Mouse (Mus musculus) neural tube, embryonic 11.5 days (tissue): Measurements from ENCODE around the gene Rnf114. TPM values are rescaled to one million over a fixed set of nuclear protein-coding genes. Genes with fewer than 3 reads are reported as not detected.
A peak's percentile ranks its signal among the peaks of the same experiment; 100 is the strongest.

Experiments
- ATAC-seq: fragments of 200-750 bp; cut with Nextera tagmentation; 2 replicates; pipeline ENCODE4 v1.8.0; 2017; ENCODE audit warnings: moderate number of reproducible peaks, mild to moderate bottlenecking, moderate TSS enrichment, moderate library complexity; ENCODE audit not compliant: insufficient read depth, low FRiP score, low TSS enrichment
- DNase-seq: peaks from one replicate; pipeline ENCODE4 v3.0.0-alpha.2; 2015; ENCODE audit warnings: low spot score
- H3K27ac ChIP-seq: fragments of 300-500 bp; sonication (generic); 2 replicates; pipeline ENCODE4 v1.5.1; 2014; ENCODE audit warnings: low read depth, mild to moderate bottlenecking, low read length
- H3K27me3 ChIP-seq: fragments of 300-500 bp; sonication (generic); 2 replicates; pipeline ENCODE4 v1.6.1; 2014; ENCODE audit warnings: mild to moderate bottlenecking, low read length, mixed read lengths; ENCODE audit not compliant: control insufficient read depth, insufficient read depth
- H3K36me3 ChIP-seq: fragments of 300-500 bp; sonication (generic); 2 replicates; pipeline ENCODE4 v1.6.1; 2014; ENCODE audit warnings: mild to moderate bottlenecking, low read length, moderate library complexity, mixed read lengths; ENCODE audit not compliant: control insufficient read depth, insufficient read depth
- H3K4me1 ChIP-seq: fragments of 300-500 bp; sonication (generic); 2 replicates; pipeline ENCODE4 v1.6.1; 2014; ENCODE audit warnings: low read length, mixed read lengths; ENCODE audit not compliant: control insufficient read depth, insufficient read depth
- H3K4me2 ChIP-seq: fragments of 300-500 bp; sonication (generic); 2 replicates; pipeline ENCODE4 v1.6.1; 2014; ENCODE audit warnings: low read depth, mild to moderate bottlenecking, moderate library complexity
- H3K4me3 ChIP-seq: fragments of 300-500 bp; sonication (generic); 2 replicates; pipeline ENCODE4 v1.5.1; 2014; ENCODE audit warnings: low read depth, low read length
- H3K9ac ChIP-seq: fragments of 300-500 bp; sonication (generic); 2 replicates; pipeline ENCODE4 v1.6.1; 2014; ENCODE audit warnings: mild to moderate bottlenecking, low read length
- H3K9me3 ChIP-seq: fragments of 300-500 bp; sonication (generic); 2 replicates; pipeline ENCODE4 v1.6.1; 2016; ENCODE audit warnings: low read length; ENCODE audit not compliant: control insufficient read depth
- WGBS: fragments of 180-500 bp; shearing (Covaris S2); extraction: QIAGEN DNeasy Blood & Tissue Kit; methylation state at CpG from one replicate; pipeline ENCODE4 v1.1.7; 2014; 5-methylcytosine and 5-hydroxymethylcytosine counted together
- polyA plus RNA-seq: library from polyadenylated mRNA; unstranded; fragments of >200 nt; fragmentation: Nextera tagmentation; extraction: Ambion mirVana; gene quantifications from 2 replicates; pipeline ENCODE4 v1.2.1, GENCODE M21; 2014

Rnf114 gene
- polyA plus RNA-seq, 1 experiment from 2014 or later = 161 TPM

GRCm38 (mm10) chr2:167503896-167504349 lies 11.5 kb downstream of the Rnf114 start:
- H3K27ac ChIP-seq = no peak overlapping the region
- peak; percentile 30 for DNase-seq
- H3K9me3 ChIP-seq = no peaks in the 10 kb centered on the region
- ATAC-seq = 0 out of 2 replicates have a peak, but pooled peaks have one; percentile 4
- H3K36me3 ChIP-seq = peaks cover 4% of the 10 kb centered on the region
- H3K4me3 ChIP-seq = peak overlapping the region; percentile 72
- under 1% methylated on average over 32 of the region's 32 CpGs for WGBS
- peak overlapping the region; percentile 60 for H3K4me2 ChIP-seq
- peak overlapping the region; percentile 95 for H3K9ac ChIP-seq
- peaks cover 6% of the 10 kb centered on the region; the same call in 1 of the 2 replicates for H3K4me1 ChIP-seq
- no peaks in the 10 kb centered on the region for H3K27me3 ChIP-seq

DNA sequence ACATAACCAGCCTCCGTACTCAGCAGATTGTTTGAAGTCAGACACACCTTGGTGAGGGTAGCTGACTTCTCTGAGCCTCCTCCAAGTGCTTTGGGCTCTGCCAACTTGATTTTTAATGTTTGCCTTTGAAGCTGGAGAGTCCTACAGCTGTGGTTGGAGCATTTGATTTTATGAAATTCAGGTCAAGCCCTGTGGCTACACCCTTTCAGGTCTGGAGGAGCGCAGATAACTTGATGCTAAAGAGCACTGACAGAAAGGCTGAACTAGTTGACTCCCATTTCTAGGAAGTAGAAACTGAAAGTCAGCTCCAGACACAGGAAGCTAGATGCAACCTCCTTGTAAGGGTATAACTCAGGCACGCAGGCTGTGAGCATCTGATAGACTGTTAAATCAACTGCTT lies 12.7 kb downstream of the Rnf114 start:
- peaks cover 7% of the 10 kb centered on the region for H3K36me3 ChIP-seq
- no peak overlapping the region for H3K4me3 ChIP-seq
- no peak overlapping the region; the same call in 1 of the 2 replicates for H3K4me2 ChIP-seq

DNA sequence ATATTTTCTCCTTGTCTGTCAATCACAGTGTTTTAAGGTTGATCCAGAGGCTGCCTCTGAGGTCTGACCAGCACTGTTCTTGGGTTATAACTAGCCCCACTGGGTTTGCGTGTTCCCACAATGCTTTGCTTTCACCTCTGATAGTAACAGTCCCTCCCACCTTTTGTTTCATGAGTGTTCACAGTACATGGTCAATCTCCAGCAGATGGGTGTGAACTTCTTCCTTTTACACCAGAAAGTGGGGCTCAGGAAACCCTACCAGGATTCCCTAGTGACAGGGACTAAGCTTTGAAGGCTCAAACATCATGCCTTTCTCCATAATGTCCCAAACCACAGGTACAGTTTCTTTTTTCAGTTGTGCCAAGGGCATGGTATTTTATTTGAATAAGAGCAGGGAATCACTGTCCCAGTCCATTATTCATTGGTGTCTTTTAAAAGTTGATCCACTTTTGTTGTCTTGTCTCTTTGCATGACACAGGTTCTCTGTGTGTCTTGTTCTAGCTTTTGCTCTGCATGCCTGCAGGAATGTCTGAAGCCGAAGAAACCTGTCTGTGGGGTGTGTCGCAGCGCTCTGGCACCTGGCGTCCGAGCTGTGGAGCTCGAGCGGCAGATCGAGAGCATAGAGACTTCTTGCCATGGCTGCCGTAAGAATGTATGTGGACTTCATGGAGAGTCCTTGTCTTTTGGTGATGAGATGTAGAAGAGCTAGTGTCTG lies 14.3 kb downstream of the Rnf114 start:
- ATAC-seq (no peak), DNase-seq (no peak)
- H3K27me3 ChIP-seq = no peaks in the 10 kb centered on the region
- H3K27ac ChIP-seq = no peak overlapping the region
- peaks cover 6% of the 10 kb centered on the region; the same call in 1 of the 2 replicates for H3K4me1 ChIP-seq
- WGBS = 95% methylated on average over 10 of the region's 10 CpGs
- H3K4me2 ChIP-seq = no peak overlapping the region
- no peak overlapping the region for H3K9ac ChIP-seq
- no peaks in the 10 kb centered on the region for H3K9me3 ChIP-seq
- no peak overlapping the region for H3K4me3 ChIP-seq
- H3K36me3 ChIP-seq = peaks cover 7% of the 10 kb centered on the region

More for the DNA sequence above, 12.7 kb downstream of the Rnf114 start:
- H3K27ac ChIP-seq = no peak overlapping the region
- ATAC-seq (no peak), DNase-seq (no peak)
- H3K9ac ChIP-seq = no peak overlapping the region
- 86% methylated on average over 3 of the region's 3 CpGs for WGBS
- H3K4me1 ChIP-seq = peaks cover 6% of the 10 kb centered on the region; the same call in 1 of the 2 replicates
- H3K27me3 ChIP-seq = no peaks in the 10 kb centered on the region
- H3K9me3 ChIP-seq = no peaks in the 10 kb centered on the region

DNA sequence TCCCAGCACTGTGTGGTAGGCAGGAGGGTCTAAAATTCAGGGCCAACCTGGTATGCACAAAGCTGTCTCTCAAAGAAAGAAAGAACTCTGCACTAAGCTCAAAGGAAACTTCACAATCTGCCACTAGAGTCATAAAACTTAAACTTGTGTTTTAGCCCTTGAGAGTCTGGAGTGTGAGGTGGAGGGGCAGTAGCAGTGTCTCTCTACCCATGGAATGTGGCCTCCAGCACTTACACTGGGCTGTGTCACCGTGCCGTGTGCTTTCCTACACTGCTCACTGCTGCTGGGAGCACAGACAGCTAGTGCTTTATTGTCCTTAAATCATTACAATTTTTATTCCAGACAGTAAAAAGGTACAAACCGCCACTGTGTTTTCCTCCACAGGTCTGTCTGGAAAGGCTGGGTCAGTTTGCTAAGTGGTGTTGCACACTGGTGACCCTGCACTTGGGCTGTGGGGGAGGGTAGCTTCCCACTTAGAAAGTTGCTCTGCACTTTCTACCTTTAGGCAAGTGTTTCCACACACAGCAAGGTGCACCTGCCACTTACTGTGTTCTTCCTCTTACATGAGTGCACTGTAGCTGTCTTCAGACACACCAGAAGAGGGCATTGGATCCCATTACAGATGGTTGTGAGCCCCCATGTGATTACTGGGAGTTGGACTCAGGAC lies 15.4 kb downstream of the Rnf114 start:
- Histone ChIP-seq H3K4me2 (no peak overlapping the region), H3K27ac (no peak overlapping the region), H3K36me3 (peaks cover 16% of the 10 kb centered on the region), H3K27me3 (no peaks in the 10 kb centered on the region), H3K4me3 (no peak overlapping the region), H3K9me3 (no peaks in the 10 kb centered on the region), H3K9ac (no peak overlapping the region), H3K4me1 (peaks cover 6% of the 10 kb centered on the region; the same call in 1 of the 2 replicates)
- ATAC-seq (no peak), DNase-seq (no peak)
- 95% methylated on average over 3 of the region's 3 CpGs for WGBS

GRCm38 (mm10) chr2:167508569-167508968 lies 16.1 kb downstream of the Rnf114 start:
- H3K9me3 ChIP-seq = no peaks in the 10 kb centered on the region
- no peak for ATAC-seq
- no peak for DNase-seq
- no peak overlapping the region for H3K4me3 ChIP-seq
- H3K27ac ChIP-seq = no peak overlapping the region
- H3K9ac ChIP-seq = no peak overlapping the region
- no peak overlapping the region for H3K4me2 ChIP-seq
- H3K27me3 ChIP-seq = no peaks in the 10 kb centered on the region
- 91% methylated on average over 4 of the region's 4 CpGs for WGBS
- peaks cover 17% of the 10 kb centered on the region for H3K36me3 ChIP-seq
- H3K4me1 ChIP-seq = peaks cover 6% of the 10 kb centered on the region; the same call in 1 of the 2 replicates

GRCm38 (mm10) chr2:167510485-167510884 lies 18.0 kb downstream of the Rnf114 start:
- no peaks in the 10 kb centered on the region; the same call in 1 of the 2 replicates for H3K4me1 ChIP-seq
- DNase-seq (no peak), ATAC-seq (no peak)
- no peaks in the 10 kb centered on the region for H3K27me3 ChIP-seq
- no peak overlapping the region for H3K9ac ChIP-seq
- no peak overlapping the region for H3K4me2 ChIP-seq
- H3K9me3 ChIP-seq = no peaks in the 10 kb centered on the region
- H3K27ac ChIP-seq = no peak overlapping the region
- H3K4me3 ChIP-seq = no peak overlapping the region
- H3K36me3 ChIP-seq = peaks cover 24% of the 10 kb centered on the region
- 92% methylated on average over 3 of the region's 3 CpGs for WGBS

DNA sequence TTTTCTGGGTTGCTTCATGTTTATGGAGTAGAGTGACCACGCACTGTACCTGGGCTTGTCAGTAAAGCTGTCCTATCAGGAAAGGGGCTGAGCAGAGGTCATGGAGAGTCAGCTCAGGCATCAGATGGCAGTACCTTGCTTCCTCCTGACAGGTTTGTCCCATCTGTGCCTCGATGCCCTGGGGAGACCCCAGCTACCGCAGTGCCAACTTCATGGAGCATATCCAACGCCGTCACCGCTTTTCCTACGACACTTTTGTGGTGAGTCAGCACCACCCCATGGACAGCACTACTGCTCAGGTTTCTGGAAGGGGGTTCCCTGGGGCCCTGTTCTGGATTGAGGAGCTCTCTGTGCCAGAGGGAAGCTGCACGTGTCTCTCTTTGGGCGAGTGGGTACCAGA lies 19.9 kb downstream of the Rnf114 start:
- no peak overlapping the region for H3K4me3 ChIP-seq
- H3K27ac ChIP-seq = no peak overlapping the region
- DNase-seq (no peak), ATAC-seq (no peak)
- 96% methylated on average over 9 of the region's 9 CpGs for WGBS
- H3K27me3 ChIP-seq = no peaks in the 10 kb centered on the region
- H3K36me3 ChIP-seq = peaks cover 31% of the 10 kb centered on the region
- H3K9me3 ChIP-seq = no peaks in the 10 kb centered on the region
- H3K4me1 ChIP-seq = no peaks in the 10 kb centered on the region
- H3K9ac ChIP-seq = no peak overlapping the region
- H3K4me2 ChIP-seq = no peak overlapping the region

DNA sequence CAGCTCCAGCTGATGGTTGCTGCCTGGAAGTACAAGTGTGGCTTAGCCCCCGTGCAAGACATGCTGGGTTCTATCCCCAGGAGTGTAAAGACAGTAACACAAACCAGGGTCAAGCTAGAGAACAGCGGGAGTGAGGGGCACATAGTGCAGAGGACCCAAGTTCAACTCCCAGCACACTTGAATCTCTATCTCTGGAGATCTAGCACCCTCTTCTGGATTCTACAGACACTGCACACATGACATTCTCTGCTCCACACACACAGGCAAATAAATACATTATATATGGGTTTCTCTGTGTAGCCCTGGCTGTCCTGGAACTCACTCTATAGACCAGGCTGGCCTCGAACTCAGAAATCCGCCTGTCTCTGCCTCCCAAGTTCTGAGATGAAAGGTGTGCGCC lies 20.5 kb downstream of the Rnf114 start:
- DNase-seq = no peak
- Histone ChIP-seq H3K4me2 (no peak overlapping the region), H3K4me3 (no peak overlapping the region), H3K9me3 (no peaks in the 10 kb centered on the region), H3K36me3 (peaks cover 35% of the 10 kb centered on the region), H3K27me3 (no peaks in the 10 kb centered on the region), H3K27ac (no peak overlapping the region), H3K9ac (no peak overlapping the region), H3K4me1 (no peaks in the 10 kb centered on the region)
- 91% methylated on average over 5 of the region's 5 CpGs for WGBS
- ATAC-seq = no peak
